Mouse (Mus musculus): ENCODE results near the gene Trim11. TPM values are rescaled to one million over a fixed set of nuclear protein-coding genes. Genes with fewer than 3 reads are reported as not detected.

The Trim11 gene
- total and polyA plus RNA-seq, 2 experiments from 2014 or later = 15.2 to 23.7 TPM

DNA sequence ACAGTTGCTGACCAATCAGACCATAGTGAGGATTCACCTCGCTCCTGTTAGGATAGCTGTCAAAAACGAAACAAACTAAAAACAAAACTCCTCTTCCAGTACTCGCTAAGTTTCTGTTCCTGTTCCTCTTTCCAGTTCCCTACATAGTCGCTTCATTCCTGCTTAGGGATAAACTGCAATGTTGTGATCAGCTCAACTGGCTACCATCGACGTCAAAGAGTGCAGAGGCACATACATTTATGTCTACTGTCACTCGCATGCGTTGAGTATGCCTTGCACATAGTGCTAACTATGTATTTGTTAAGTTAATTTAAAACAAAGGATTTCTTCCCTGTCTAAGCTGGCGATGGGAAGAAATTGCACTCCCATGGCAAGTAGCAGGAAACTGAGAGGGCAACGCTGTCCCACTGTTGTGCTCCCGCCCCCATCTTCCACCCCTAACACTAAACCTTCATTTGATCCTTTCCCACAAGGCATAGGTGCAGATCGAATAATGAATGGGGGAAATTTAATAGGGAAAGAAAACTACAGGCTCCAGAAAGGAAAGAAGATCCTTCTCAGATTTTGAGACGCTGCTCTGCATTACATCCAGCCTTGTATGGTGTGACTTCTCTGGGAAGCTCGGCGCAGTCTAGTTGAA, 18.6 kb upstream of the Trim11 start:
- H3K9ac ChIP-seq (replicated peaks; ENCODE audit: low read length, poor library complexity, severe bottlenecking) = peak overlapping the region; percentile 62; the same call in 1 of the 2 replicates
- peak overlapping the region; percentile 41 for H3K4me3 ChIP-seq (ENCODE audit: low read depth, low read length)
- 31% methylated on average over 15 of the region's 15 CpGs for WGBS
- no peaks in the 10 kb centered on the region for H3K36me3 ChIP-seq (ENCODE audit: insufficient read depth, low read length)
- DNase-seq (ENCODE audit: low spot score) = no peak
- H3K27me3 ChIP-seq (ENCODE audit: insufficient read depth, low read length) = no peaks in the 10 kb centered on the region
- H3K4me1 ChIP-seq (ENCODE audit: insufficient read depth, low read length) = peaks cover 9% of the 10 kb centered on the region
- TF ChIP-seq CTCF (IDR thresholded peaks at IDR 0.05) = no peak
- peak overlapping the region; percentile 73 for H3K27ac ChIP-seq (ENCODE audit: low read depth, low read length)
- H3K9me3 ChIP-seq (ENCODE audit: low read length) = no peaks in the 10 kb centered on the region
- peak overlapping the region; percentile 71 for H3K4me2 ChIP-seq (ENCODE audit: low read depth, low read length, poor library complexity, severe bottlenecking)
- no peak for ATAC-seq (ENCODE audit: low FRiP score)

DNA sequence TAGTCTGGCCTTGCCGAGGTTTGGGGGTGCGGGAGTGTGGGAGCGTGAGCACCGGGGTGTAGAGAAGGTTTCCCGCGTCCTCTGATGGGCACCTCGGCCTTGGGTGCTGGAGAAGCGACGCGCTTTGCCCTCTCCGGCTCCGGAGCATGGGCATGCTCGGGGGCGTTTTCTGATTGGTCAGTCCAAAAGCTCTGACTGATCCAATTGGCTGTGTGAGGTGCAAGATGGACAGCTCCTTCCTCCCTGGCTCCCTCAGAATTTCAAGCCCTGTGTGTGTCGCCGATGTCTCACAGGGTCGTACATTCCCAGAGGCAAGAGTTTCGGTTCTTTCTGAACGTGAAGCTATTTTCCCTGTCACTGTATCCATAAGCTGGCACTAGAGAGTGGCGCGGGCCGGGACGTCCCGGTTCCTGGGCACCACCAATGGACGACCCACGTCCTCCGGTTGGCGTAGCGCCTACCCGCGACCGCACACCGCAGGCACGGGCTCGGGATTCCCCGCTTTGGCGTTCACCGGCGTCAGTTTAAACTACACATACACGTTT, 17.9 kb upstream of the Trim11 start:
- Histone ChIP-seq H3K9ac (replicated peaks; ENCODE audit: low read length, poor library complexity, severe bottlenecking) (peak overlapping the region; percentile 62), H3K4me1 (ENCODE audit: insufficient read depth, low read length) (peaks cover 9% of the 10 kb centered on the region), H3K27ac (ENCODE audit: low read depth, low read length) (peak overlapping the region; percentile 73), H3K9me3 (ENCODE audit: low read length) (no peaks in the 10 kb centered on the region), H3K36me3 (ENCODE audit: insufficient read depth, low read length) (no peaks in the 10 kb centered on the region), H3K4me2 (ENCODE audit: low read depth, low read length, poor library complexity, severe bottlenecking) (peak overlapping the region; percentile 71), H3K27me3 (ENCODE audit: insufficient read depth, low read length) (no peaks in the 10 kb centered on the region), H3K4me3 (ENCODE audit: low read depth, low read length) (peak overlapping the region; percentile 41)
- DNase-seq (ENCODE audit: low spot score) (peak; percentile 91), ATAC-seq (ENCODE audit: low FRiP score) (peak; percentile 83)
- TF ChIP-seq CTCF (IDR thresholded peaks at IDR 0.05) = peak; percentile 60
- WGBS = 2% methylated on average over 40 of the region's 40 CpGs

DNA sequence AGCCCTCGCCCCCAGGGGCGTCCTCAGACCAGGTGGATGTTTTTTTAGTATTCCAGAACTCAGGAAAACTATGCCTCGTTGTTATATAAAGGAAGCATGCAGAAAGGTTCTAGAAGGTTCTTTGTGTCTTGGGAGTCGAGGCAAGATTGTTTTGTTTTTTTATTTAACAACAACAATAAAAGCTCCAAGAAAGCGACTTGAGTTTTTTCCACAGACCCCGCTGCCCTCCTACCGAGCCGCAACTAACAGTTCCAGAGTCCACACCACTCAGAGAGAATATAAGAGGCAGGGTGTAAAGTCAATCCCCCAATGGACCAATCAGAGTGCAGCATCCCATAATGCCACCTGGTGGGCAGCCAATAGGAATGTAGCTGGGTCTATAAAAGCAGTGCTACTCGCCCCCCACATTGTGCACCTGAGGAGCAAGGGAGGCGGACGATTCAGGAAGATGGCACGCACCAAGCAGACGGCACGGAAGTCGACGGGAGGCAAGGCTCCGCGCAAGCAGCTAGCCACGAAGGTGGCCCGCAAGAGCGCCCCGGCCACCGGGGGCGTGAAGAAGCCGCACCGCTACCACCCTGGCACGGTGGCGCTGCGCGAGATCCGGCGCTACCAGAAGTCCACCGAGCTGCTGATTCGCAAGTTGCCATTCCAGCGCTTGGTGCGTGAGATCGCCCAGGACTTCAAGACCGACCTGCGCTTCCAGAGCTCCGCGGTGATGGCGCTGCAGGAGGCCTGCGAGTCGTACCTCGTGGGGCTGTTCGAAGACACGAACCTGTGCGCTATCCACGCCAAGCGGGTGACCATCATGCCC, 16.3 kb upstream of the Trim11 start:
- TF ChIP-seq CTCF (IDR thresholded peaks at IDR 0.05) = no peak
- Histone ChIP-seq H3K9ac (replicated peaks; ENCODE audit: low read length, poor library complexity, severe bottlenecking) (no peak overlapping the region), H3K36me3 (ENCODE audit: insufficient read depth, low read length) (no peaks in the 10 kb centered on the region), H3K4me2 (ENCODE audit: low read depth, low read length, poor library complexity, severe bottlenecking) (no peak overlapping the region), H3K27ac (ENCODE audit: low read depth, low read length) (no peak overlapping the region), H3K4me1 (ENCODE audit: insufficient read depth, low read length) (peaks cover 9% of the 10 kb centered on the region), H3K27me3 (ENCODE audit: insufficient read depth, low read length) (no peaks in the 10 kb centered on the region), H3K9me3 (ENCODE audit: low read length) (no peaks in the 10 kb centered on the region), H3K4me3 (ENCODE audit: low read depth, low read length) (no peak overlapping the region)
- ATAC-seq (ENCODE audit: low FRiP score) = no peak
- WGBS = 72% methylated on average over 50 of the region's 50 CpGs
- peak; percentile 38 for DNase-seq (ENCODE audit: low spot score)

DNA sequence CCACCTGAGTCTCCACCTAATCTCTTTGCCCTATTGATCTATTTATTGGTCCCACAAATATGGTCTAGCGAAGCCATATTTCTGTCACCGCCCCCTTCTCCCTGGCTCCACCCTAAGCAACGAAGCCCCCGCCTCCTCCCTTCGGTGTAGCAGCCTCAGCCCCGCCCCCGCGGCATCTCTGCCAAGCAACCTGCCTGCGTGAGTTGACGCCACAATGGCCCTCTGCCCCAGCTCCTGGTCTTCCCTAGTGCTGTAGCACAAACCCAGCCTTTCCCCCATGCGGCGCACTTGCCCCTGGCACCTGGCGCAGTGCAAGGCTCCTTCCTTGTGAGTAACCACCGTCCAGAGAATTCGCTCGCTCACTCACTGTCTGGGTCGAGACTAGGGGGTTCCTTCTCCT, 14.3 kb upstream of the Trim11 start:
- no peak for TF ChIP-seq CTCF (IDR thresholded peaks at IDR 0.05)
- Histone ChIP-seq H3K4me2 (ENCODE audit: low read depth, low read length, poor library complexity, severe bottlenecking) (no peak overlapping the region), H3K9me3 (ENCODE audit: low read length) (no peaks in the 10 kb centered on the region), H3K4me1 (ENCODE audit: insufficient read depth, low read length) (no peaks in the 10 kb centered on the region; the same call in 1 of the 2 replicates), H3K9ac (replicated peaks; ENCODE audit: low read length, poor library complexity, severe bottlenecking) (0 out of 2 replicates have a peak overlapping the region, but pooled peaks have one; percentile 4), H3K27me3 (ENCODE audit: insufficient read depth, low read length) (no peaks in the 10 kb centered on the region), H3K27ac (ENCODE audit: low read depth, low read length) (no peak overlapping the region), H3K4me3 (ENCODE audit: low read depth, low read length) (no peak overlapping the region), H3K36me3 (ENCODE audit: insufficient read depth, low read length) (no peaks in the 10 kb centered on the region)
- DNase-seq (ENCODE audit: low spot score) (no peak), ATAC-seq (ENCODE audit: low FRiP score) (no peak)
- WGBS = 43% methylated on average over 17 of the region's 17 CpGs

DNA sequence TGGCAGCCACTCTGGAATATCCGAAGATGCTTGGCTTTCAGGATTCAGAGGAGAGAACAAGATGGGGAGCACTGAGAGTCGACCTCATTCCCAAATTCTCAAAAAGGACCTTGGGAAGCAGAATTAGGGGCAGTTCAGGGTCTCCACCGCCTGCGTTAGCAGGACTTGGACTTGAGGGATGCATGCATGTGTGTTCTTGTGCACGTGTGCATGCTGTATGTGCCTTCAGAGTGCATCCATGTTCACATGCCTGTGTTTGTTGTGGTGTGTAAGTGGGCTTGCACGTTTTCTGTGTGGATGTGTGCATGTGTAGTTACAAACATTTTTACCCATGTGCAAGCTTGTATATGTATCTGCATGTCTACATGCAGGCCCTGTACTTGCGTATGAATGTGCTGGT, 13.7 kb upstream of the Trim11 start:
- Histone ChIP-seq H3K4me3 (ENCODE audit: low read depth, low read length) (no peak overlapping the region), H3K36me3 (ENCODE audit: insufficient read depth, low read length) (no peaks in the 10 kb centered on the region), H3K9me3 (ENCODE audit: low read length) (no peaks in the 10 kb centered on the region), H3K4me2 (ENCODE audit: low read depth, low read length, poor library complexity, severe bottlenecking) (no peak overlapping the region), H3K9ac (replicated peaks; ENCODE audit: low read length, poor library complexity, severe bottlenecking) (no peak overlapping the region), H3K27ac (ENCODE audit: low read depth, low read length) (no peak overlapping the region), H3K27me3 (ENCODE audit: insufficient read depth, low read length) (no peaks in the 10 kb centered on the region), H3K4me1 (ENCODE audit: insufficient read depth, low read length) (no peaks in the 10 kb centered on the region)
- 89% methylated on average over 7 of the region's 7 CpGs for WGBS
- ATAC-seq (ENCODE audit: low FRiP score) = no peak
- TF ChIP-seq CTCF (IDR thresholded peaks at IDR 0.05) = no peak
- DNase-seq (ENCODE audit: low spot score) = no peak
